Mouse (Mus musculus) lung, postnatal 36 days (tissue): ENCODE measurements at regions not wholly inside any gene's neighbourhood (a gene's known extent, or its start where the extent isn't known, plus 50 kb on each side); places are given as distances from the start of the nearest gene placed in this dataset.
"Not testable (repeated sequence)": the region's sequence is repeated elsewhere in the genome, so short reads cannot be mapped to it uniquely, and the experiment has no call there.

Source experiments
- DNase-seq: peaks from one replicate; pipeline ENCODE4 v3.0.0; 2022; ENCODE audit warnings: mixed read lengths

DNA sequence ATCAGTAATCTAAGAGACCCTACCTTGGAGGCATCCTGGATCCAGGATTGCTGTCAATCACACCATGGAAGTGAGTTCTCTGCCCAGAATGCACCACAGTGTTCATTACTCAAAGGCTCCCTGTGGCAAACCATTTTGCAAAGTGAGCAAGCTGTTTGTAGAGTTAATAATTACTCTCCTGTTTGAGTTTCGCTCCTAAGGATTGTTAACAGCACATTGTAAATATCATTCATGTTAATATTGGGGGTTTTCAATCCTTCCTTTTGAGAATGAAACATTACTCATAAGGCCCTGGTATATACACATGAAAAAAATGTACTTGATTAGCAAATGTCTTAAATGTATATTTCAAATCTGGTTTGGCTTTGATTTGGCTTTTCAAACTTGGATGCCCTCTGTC, 58.1 kb upstream of the Clstn2 start:
- DNase-seq, result no peak

DNA sequence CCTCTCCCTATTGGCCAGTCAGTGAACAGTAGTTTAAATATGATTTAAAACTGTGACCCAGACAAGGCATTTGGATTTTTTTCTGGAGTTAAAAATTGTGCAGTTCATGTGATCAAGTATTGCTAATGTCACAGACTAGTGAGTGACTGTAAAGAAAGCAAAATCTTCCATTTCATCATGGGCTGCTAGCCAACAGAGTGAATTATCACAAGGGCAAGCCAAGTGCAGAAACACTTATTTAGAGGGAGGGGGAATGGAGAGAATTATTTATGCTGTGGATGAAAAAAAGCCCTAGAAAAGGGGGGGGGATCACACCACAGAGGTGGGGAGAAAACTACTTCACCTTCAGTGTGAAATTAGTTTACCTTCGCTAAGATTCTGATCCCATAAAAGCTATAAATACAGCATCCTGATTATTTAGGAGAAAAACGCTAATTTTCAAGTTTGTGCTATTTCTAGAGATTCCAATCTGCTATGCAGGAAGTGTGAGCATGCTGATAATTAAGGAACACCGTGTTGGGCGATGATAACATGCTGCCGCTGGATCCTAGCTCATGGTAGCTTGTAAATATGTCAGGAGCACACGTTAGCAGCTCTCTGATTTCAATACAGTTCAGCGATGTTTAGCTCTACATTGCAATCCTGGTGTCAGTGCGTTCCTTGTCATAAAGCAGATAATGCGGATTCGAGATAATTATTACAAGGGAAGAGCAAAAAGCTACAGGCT, 62.2 kb upstream of the Clstn2 start:
- no peak for DNase-seq

DNA sequence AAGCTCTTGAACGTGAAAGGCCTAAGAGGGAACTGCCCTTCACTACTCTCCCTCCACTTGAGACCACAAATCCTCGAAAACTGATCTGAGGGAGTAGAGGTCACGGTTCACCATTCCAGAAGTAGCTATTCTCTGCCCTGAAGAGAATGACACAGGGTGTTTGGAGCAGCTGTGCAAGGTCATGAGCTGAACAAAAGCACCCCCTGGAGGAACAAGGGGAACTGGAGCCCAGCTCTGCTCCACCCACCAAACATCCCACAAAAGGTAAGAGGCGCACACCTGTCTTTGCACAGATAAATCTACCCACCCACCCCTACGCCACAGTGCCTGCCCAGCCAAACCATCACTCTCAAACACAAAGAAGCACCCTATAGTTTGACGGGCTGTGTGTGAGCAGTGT, 90.4 kb upstream of the Clstn2 start:
- DNase-seq, result peak; percentile 3

DNA sequence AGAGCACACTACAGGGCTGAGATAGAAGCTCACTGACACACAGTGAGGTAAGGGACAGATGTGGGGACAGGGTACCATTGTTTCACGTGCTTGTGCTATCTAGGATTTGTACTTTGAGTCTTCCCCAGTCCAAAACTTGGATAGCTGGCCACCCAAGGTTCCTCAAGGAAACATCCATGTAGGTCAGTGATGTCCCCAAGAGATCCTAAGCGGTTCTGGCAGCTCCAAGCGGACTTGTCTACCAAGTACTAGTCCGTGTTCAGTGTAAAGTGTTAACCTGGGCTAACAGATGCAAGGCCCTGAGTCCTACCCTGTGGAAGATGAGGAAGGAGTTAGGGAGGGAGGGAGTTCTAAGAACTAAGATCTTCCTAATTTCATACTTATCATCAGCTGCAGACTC, 96.6 kb upstream of the Clstn2 start:
- DNase-seq, result no peak

DNA sequence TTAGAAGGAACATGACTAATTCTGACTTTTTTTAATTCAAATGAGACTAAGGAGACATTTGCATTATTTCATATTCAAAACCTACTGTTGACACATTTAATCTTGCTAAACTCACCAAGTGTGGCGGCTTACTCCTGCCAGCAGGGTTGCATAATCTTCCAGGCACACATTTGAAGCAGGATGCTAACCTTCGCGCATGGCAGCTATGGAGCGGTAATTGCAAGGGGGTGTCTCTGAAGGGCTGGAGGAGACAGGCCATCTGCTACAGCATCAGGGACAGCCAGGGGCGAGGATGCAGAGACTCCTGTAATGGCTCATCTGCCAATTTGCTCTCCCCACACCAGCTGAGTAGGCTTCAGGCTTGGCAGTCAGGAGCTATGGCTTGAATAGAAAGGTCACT, 97.9 kb upstream of the Clstn2 start:
- DNase-seq, result no peak

DNA sequence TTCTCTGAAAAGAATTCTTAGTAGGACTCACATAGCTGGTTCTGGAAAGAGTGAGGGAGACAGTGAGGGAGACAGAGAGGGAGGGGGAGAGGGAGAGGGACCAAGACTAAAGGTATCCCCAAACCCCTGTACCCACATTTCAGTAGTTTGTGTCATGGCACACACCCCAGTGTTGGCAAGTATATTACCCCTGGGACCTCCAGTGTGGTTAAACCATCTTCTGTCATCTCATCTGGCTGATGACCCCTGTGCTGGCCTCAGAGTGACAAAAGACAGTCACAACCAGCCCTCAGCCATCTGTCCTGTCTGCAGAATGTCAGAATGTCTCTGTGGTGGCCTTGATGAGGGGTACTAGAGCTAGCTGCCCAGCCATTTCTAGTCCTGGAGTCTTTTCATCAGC, 107.6 kb upstream of the Clstn2 start:
- DNase-seq, result no peak

DNA sequence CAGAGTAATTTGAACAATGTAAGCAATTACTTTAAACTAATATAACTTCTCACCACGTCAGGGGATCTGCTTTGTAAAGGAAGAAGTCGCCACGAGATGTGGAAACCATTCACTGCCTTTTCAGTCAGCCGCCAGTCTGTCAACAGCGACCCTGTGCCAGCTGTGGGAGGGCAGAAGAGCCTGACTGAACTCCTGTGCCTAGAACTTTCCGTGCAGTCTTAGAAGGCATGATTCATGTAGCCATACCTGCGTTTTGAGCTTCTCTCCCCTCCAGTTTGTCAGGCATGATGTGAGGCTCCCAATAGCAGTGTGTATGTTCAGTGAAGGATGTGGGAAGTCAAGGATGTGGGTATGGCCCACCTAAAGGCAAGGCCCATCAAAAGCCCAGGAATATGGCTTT, 109.1 kb upstream of the Clstn2 start:
- no peak for DNase-seq

DNA sequence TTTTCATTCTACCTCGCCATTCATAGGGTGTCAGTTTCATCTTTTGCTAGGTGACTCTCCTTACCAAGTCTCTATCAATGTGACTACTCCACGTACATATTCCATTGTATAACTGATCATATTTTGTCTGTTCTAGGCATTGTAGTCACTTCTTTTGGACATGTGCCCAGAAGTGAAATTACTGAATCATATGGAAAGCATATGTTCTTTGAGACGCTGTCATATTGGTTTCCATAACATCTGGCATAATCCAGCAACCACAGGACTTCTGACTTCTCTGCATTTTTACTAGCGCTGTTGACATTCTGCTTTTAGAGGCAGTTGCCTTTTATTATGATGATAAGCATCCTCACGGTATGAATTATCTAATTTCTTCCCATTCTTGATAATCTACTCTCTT, 113.9 kb upstream of the Clstn2 start:
- no peak for DNase-seq

DNA sequence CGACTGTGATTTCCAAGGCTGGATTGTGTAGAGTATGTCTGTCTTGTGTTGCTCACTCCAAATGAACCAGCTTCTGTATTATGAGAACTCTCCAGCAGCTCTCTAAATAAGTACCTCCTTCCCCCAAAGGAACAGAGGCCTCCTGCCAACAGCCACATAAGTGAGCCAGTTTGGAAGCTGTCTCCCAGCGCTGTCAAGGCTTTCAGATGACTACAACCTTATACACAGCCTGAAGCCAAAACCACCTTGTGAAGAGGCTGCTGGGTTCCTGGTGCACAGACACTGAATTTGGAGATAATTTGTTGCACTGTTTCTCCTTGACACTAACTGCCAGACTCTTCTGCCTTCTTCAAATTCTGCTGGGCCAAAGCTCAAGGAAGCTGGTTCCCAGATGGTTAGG, 125.4 kb upstream of the Clstn2 start:
- DNase-seq, result no peak

DNA sequence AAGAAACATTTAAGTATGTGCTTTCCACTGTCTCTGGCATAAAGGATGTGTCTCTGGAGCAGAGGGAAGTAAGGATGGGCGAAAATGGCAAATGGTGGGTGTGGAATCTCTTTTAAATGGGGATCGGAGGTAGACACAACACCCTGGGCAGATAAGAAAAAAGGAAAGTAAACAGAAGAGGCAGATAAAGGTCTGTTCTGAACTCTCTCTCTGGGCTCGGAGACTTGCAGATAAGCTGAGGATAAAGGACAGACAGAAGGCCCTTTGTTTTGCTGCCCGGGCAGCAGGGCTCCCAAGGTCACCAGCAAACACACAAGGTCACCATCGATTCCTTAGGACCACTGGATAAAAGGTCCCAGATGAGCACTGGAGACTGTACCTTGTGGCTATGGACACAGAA, 122.7 kb upstream of the Nmnat3 start:
- no peak for DNase-seq

DNA sequence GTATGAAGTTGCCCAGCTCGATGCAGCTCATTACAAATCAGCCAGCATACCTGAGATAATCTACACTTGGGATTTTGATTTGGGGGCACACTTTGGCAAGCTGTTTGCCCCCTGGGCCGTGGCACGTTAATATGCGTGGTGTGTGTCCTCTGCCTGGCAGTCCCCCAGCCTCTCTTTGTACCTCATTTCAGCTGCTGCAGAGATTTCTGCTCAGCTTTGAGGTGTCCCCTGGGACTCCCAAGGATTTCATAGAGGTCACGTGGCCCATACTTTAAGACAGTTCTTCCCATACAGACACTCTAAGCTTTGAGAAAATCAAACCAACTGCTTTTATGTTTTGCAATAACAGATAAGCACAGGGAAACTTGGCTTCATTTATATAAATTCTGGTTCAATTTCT, 113.2 kb upstream of the Nmnat3 start:
- DNase-seq, result no peak

DNA sequence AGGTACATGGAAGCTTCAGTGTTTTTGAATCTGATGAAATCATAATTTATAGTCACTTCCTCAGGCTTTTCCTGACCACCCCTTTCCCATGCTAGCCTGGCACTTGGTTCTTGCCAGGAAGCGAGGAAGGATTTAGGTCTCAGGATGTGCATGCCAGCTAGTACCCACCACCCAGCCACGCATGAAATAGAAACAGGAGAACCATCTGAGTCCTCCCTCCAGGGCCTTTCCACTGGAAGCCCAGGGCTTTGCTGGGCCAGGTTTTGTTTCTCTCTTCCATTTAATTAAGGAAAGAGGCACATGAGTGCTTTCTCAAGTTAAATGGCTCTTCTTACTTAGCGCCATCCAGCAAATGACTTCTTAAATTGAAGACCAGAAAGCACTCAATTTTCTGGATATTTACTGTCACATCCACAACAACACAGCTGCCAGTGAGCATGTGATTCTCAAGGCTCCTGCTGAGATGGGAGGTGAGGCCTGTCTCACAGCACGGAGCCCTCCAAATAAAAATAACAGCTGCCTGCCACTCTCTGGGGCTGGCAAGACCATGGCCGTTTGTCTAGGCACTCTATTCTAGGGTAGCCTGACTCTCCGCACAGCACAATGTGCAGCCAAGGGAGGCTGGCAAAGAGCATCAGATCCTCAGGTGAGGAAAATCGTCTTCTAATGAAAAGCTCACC, 110.4 kb upstream of the Nmnat3 start:
- DNase-seq, result no peak

DNA sequence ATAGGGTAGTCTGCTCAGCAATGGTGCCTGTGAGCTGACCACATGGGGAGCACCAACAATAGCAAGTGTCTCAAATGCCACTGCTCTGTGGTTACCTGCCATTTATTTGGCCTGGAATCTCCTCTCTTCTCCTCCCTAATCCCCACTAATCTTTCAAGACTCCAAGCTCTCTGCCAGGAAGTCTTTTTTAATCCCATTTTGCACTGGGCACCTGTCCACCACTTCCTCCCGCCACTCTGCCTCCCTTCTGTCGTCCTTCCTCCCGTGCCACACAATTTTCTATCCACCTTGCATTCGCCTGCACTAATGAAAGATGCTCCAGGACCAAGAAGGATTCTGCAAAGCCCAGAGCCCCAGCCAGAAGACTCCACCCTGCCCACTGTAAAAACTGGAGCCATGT, 106.5 kb upstream of the Nmnat3 start:
- DNase-seq, result no peak

DNA sequence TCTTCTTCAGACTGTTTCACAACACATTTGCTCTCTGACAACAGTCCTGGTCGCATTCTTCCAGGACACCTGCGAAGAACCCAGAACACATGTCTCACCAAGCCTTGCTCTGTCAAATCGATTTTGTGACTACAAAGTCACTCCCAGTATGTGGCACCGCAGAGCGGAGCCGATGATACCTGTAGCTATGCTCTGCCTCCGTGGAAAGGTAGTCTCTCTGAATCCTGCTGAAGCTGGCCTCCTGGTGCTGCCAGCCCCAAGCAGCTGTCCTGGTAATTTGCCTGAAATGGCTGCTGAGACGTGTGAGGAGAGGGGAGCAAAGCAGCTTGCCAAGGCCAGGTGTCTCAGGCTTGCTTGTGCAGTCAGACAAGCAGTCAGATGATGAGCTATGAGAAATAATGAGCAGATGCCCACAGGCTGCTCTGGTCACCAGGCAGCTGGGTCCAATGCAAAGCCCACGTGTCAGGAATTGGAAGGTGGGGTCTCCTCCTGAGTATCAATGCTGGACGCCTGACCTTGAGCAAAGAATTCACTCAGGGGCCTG, 100.4 kb upstream of the Nmnat3 start:
- DNase-seq, result no peak

DNA sequence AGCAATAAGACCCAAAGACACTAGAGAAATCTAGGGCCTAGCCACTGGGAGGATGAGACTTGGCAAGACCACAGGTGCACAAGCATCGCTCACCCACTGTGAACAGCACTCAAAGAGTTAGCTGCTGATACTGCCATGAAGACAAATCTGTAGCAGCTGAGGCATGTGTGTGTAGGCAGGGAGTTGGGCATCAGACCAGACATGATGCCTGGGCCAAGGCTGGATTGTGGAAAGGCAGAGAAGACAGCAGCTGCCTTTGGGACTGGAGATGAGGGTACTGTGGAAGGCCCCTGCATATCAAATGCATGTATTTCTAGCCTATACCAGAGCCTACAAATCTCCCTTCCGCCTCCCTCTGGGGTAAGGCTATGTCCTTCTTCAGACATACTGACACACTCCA, 92.9 kb upstream of the Nmnat3 start:
- DNase-seq, result no peak

DNA sequence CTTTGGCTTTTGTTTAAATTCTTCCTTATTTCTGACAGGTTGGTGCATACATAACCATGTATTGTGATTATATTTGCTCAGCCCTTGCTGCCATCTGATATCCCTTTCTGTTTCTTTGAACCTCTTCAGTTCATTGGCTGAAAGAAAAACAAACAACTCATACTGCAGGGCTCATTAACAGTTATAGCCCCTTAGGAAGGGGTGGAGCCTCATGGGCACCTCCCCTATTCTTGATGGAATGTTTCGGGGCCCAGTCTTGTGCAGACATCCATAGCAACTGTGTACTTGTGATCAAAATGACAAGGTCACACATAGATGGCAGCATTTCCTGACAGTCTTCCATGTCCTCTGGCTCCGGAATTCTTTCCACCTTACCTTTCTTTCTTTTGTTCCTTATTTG, 68.4 kb upstream of the Nmnat3 start:
- no peak for DNase-seq

DNA sequence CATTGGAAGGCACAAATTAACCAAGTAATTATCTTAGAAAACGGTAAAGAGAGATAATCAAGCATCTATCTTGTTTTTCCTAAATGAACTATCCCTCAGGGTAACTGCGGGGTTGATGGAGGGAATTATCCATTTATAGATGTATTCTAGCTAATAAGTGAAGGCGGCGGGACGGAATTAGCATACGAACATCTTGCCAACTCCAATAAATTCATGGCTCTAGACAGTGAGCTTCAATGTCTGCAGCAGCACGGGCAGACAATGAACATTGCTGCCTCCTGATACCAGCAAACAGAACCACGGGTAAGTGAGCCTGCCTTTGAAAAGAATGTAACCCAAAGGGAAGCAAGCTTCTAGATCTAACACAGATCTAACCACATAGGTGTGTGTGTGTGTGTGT, 66.9 kb upstream of the Nmnat3 start:
- DNase-seq, result no peak

DNA sequence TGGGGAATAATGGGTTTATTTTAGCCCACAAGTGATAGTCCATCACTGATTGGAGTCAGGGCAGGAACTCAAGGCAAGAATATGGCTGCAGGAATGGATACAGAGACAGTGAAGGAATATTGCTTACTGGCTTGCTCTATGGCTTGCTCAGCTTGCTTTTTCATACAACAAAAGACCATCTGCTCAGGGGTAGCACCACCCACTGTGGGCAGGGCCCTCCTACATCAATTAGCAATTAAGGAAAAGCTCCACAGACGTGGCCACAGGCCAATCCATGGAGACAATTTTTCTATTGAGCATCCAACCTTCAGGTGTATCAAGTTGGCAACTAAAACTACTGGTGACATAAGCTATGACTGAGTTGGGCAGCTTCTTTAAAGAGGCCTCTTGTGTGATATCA, 65.5 kb upstream of the Nmnat3 start:
- no peak for DNase-seq

DNA sequence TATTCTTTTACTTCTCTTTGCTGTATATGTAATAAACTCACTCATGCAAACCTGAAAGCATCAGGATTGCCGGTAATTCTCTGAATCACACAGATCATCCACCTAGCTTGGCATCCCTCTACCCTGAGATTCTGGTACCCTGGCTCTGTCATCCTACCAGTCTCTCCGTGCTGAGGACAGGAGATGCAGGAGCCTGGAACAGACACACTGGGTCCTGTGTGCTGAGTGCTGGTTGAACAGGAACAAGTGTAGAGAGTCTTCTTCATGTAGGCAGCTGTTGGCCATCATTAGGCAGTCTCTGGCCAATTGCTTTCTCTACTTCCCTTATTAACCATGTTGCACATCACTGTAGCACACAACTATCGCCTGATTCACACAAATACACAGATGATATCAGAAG, 59.0 kb upstream of the Nmnat3 start:
- no peak for DNase-seq

DNA sequence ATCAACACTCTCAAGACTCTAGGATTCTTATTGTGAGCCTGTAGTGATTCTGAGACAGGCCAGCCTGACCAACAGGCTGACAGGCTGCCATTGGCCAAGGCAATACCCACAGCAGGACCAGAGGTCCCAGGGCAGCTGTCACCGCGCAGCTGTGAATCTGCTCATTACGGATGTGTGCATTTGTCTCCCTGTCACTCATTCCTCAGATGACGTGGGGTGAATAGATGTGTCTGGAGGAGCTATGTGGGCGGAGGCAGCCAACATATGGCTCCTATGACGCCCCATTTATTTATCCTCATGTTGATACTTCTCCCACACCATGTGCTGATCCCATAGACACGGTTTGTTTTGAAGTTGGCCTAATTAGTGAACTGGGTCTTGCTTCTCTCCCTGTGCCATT, 58.3 kb upstream of the Nmnat3 start:
- DNase-seq, result no peak

DNA sequence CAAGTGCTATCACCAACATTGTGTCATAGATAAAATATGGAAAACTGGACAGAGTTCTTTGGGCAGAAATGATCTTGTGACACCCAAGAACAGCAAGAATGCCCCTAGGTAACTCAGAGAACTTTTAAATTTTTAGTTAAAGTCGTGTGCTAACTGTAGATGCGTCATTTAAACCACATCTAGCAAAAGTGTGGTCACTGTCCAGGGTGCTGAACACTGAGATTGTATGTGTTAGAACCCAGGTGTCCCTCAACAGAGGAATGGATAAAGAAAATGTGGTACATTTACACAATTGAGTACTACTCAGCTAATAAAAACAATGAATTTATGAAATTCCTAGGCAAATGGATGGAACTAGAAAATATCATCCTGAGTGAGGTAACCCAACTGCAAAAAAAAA, 52.5 kb upstream of the Nmnat3 start:
- DNase-seq, result not testable (repeated sequence)
